Mouse (Mus musculus): ENCODE results near the gene Plekhg6. TPM values are rescaled to one million over a fixed set of nuclear protein-coding genes. Genes with fewer than 3 reads are reported as not detected.
A peak's percentile ranks its signal among the peaks of the same experiment; 100 is the strongest.

Plekhg6 gene
- total RNA-seq, 2 experiments from 2014 or later, result not detected

DNA sequence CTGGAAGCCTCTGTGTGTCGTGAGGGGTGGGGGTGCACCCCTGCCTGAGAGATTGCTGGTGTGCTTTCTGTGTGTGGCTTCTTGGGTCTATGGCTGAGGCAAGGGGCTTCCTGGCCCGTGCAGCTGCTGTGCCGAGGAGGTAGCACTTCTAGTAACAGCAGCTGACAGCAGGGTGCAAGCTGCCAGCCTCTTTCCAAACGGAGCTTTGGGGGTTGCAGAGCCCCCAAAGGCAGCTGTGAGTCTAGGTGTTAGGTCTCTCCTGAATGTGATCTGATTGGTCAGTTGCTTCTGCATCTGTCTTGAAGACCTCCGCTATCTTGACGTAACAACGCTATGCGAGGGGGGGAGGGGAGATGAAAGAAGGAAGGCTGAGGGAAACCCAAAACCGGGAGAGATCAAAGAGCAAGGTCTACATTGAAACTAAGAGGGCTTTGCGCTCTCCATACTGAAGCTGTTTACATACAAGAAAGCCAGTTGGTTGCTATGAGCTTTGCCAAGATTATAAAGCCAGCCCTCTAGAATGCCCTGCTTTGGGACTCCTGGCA lies 25.3 kb downstream of the Plekhg6 start:
- intact Hi-C loops (cut with DNase I), result loop anchor here (2.0 kb wide), 1 partner anchor 24 kb away; no protein-coding TSS in a partner anchor
- DNase-seq, result no peak

DNA sequence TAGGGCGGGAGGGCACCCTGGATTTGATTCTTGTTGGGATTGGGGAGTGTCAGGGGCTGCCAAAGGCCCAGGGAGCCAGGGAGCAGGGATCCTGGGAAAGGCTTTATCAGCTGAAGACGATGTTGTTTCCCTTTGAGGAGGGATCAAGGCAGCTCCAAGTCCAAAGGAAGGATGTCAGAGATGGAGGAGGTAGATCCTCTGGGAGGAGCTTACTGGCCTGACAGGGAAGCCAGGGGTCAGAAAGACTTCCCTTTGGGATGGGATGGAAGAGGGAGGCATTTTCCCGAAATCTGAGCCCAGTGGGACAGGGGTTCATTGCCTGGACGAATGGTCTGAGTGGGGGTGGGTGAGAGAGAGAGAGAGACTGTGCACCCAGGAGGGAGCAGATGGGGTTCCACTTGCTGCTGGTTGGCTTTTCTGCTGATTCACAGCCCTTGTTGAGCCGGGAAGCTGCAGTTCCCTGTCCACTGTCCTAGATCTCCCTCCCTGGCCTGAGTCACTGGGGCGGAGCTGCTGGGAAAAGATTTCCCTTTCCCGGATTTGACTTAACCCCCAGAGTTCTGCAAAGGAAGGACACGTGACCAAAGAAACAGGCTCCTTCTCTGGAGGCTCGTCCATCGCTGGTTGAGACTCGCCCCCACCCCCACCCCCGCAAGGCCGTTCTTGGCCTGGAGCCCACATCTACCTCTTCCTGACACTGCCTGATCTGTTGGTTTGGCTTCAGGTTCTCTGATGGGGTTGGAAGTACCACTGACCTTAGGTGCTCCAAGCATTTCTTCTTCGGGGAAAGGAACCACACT lies 26.0 kb downstream of the Plekhg6 start:
- DNase-seq, result peak; percentile 82
- intact Hi-C loops (cut with DNase I), result loop anchor here (2.0 to 5.0 kb wide), 2 partner anchors 24 to 207 kb away; partner anchors contain the start of gene Iffo1

- DNase-seq, result no peak
- intact Hi-C loops (cut with DNase I), result loop anchor here (2.0 to 5.0 kb wide), 2 partner anchors 23 to 206 kb away; partner anchors contain the start of gene Iffo1
Observed at GRCm38 (mm10) chr6:125353655-125354054, 26.9 kb downstream of the Plekhg6 start.

DNA sequence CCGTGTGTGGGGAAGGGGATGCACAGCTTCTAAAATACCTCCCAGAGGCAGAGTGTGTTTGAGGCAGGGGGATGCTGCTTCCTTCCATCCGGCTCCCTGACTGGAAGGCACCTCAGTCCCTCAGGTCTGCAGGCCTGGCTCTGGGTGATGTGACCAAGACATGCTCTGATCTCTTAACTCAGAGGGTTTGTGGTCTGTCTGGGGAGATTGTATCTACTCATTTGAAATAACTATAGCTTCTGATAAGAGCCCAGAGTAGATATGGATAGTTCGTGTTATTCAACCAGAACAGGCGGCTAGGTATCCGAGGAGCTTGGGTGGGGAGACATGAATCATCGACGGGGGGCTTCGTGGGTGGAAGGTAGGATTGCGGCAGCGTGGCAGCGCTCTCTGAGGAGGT lies 27.4 kb downstream of the Plekhg6 start:
- DNase-seq, result no peak
- intact Hi-C loops (cut with DNase I), result loop anchor here (5.0 kb wide), 1 partner anchor 206 kb away; the partner anchor contains the start of gene Iffo1

GRCm38 (mm10) chr6:125352811-125353210 lies 27.8 kb downstream of the Plekhg6 start:
- intact Hi-C loops (cut with DNase I), result loop anchor here (5.0 kb wide), 1 partner anchor 206 kb away; the partner anchor contains the start of gene Iffo1
- no peak for DNase-seq

DNA sequence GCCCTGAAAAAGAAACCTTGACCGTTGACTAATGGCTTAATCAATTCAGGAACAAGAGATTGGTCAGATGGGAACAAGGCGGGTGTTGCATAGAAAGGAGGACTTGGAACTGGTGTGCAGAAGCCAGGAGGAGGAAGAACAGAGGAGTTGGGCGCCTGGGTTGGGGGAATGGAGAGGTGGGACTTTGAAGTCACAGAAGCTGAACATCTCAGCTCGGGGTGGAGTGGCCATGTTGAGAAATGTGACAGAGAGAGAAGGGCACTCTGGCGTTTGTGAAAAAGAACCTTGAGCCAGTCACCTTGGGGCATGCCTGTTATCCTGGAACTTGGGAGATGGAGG lies 28.6 kb downstream of the Plekhg6 start:
- intact Hi-C loops (cut with DNase I), result loop anchor here (5.0 kb wide), 1 partner anchor 205 kb away; the partner anchor contains the start of gene Iffo1
- DNase-seq, result no peak

DNA sequence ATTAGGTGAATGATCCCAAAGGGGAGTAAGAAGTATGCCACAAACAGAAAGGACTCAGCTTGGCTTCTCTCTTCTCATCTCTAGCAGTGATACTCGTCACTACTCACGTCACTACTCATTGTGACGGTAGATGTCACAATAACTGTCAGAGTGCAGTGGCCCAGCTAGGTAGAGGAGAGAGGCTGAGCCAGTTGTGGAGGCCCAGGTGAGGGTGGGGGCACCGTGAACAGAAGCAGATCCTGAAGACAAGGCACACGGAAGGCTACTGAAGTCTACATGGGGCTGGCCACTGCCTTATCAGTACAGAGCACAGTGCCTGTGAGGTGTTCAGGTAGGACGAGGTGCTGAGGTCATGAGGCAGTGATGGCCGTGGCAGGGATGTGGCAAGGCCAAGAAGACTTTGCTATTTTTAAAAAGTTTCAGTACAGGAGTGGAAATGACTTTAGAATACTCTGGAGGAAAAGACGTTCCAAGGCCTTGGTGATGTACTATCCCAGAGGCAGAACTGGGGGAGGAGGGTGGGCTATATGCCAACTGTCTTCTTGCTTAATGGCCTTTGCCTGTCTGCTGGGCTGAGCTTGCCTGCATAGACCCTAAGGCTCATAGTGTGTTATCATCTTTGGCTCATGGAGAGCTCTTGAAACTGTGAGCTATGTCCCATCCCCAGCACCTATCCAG lies 29.1 kb downstream of the Plekhg6 start:
- DNase-seq, result peak; percentile 70 to 71

DNA sequence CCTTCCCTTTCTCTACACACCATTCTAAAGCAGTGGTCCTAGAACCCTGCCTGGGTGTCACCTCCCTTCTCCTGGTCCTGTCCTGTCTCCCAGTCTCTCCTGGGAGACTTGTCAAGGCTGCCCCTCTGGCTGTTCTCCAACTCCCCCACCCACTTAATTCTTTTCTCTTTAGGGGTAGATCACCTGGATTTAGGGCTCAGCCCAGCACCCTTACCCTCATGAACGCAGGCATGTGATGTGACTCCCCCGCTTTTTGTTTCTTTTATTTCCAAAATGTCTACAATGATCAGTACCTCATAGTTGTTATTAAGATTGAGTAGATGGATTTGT lies 29.6 kb downstream of the Plekhg6 start:
- no peak for DNase-seq
- intact Hi-C loops (cut with DNase I), result loop anchor here (5.0 kb wide), 1 partner anchor 204 kb away; the partner anchor contains the start of gene Iffo1

More for the DNA sequence above, 29.1 kb downstream of the Plekhg6 start:
- intact Hi-C loops (cut with DNase I), result loop anchor here (5.0 kb wide), 1 partner anchor 204 kb away; the partner anchor contains the start of gene Iffo1

GRCm38 (mm10) chr6:125350231-125350994 lies 30.2 kb downstream of the Plekhg6 start:
- intact Hi-C loops (cut with DNase I), result loop anchor here (5.0 kb wide), 1 partner anchor 203 kb away; the partner anchor contains the start of gene Iffo1
- peak; percentile 54 to 68 for DNase-seq

- intact Hi-C loops (cut with DNase I), result loop anchor here (2.0 to 5.0 kb wide), 2 partner anchors 37 to 202 kb away; partner anchors contain the start of genes Iffo1 and Ltbr
- DNase-seq, result peak; percentile 77
Observed at GRCm38 (mm10) chr6:125349575-125350230, 30.9 kb downstream of the Plekhg6 start.

GRCm38 (mm10) chr6:125348721-125349574 lies 31.6 kb downstream of the Plekhg6 start, which contains the start of gene Tnfrsf1a:
Gene Tnfrsf1a (plus strand): TSS chr6:125349362.
- intact Hi-C loops (cut with DNase I), result loop anchor here (2.0 kb wide), 1 partner anchor 36 kb away; the partner anchor contains the start of gene Ltbr
- peak in 1 of 2 experiments; percentile 63 for DNase-seq

GRCm38 (mm10) chr6:125346029-125346428 lies 34.6 kb downstream of the Plekhg6 start:
- intact Hi-C loops (cut with DNase I), result no loop called here
- DNase-seq, result no peak

GRCm38 (mm10) chr6:125345625-125346024 lies 35.0 kb downstream of the Plekhg6 start:
- intact Hi-C loops (cut with DNase I), result no loop called here
- no peak for DNase-seq

GRCm38 (mm10) chr6:125344866-125345265 lies 35.7 kb downstream of the Plekhg6 start:
- intact Hi-C loops (cut with DNase I), result no loop called here
- DNase-seq, result no peak

GRCm38 (mm10) chr6:125344084-125344483 lies 36.5 kb downstream of the Plekhg6 start:
- intact Hi-C loops (cut with DNase I), result no loop called here
- peak; percentile 61 to 63 for DNase-seq

- no peak for DNase-seq
- intact Hi-C loops (cut with DNase I), result no loop called here
Observed at GRCm38 (mm10) chr6:125342198-125342597, 38.4 kb downstream of the Plekhg6 start.

- intact Hi-C loops (cut with DNase I), result no loop called here
- DNase-seq, result no peak
Observed at GRCm38 (mm10) chr6:125340244-125340643, 40.3 kb downstream of the Plekhg6 start.

DNA sequence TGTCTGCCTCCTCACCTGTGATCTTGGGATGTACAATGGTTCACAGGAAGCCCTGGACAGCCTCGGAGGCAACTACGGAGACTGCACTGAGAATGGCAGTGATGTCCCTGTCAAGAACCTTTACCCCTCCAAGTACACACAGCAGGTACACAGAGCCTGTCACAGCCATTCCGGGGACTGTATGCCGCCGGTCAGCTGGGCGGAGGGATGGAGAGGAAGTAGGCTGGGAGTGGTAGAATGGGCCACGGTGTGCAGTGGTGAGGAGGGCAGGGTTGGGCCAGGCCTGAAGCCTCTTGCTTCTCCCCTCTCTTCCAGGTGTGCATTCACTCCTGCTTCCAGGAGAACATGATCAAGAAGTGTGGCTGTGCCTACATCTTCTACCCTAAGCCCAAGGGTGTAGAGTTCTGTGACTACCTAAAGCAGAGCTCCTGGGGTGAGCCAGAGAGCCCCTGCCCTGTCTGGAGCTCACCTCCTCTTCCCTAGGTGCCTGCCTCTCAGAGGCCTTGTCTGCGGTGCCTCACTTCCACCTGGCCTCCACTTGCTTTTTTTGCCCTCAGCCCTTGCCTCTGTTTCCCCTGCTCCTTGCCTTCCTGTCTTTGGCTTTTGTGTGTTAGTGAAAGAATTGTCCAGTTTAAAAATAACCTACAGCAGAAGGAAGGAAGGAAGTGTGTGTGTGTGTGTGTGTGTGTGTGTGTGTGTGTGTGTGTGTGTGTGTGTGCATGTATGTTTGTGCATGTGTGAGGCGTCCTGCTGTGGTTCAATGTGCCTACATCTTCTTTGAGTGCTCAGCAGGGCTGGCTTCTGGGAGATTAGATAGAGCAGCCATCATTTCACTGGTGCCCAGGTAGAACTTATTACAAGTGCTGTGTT lies 41.6 kb downstream of the Plekhg6 start:
- intact Hi-C loops (cut with DNase I), result no loop called here
- no peak for DNase-seq

Data from heart, postnatal 10 days (tissue).